Mouse (Mus musculus) spleen, postnatal 36 days (tissue): ENCODE data around the gene Trir.

Source experiments
- DNase-seq, 2 experiments: peaks; one replicate each; pipeline ENCODE4 v3.0.0; 2022; ENCODE audit warnings: low spot score in 2 of 2, mixed read lengths in 1 of 2

The Trir gene

GRCm38 (mm10) chr8:85036718-85037365 lies 10.2 kb downstream of the Trir start, which contains the start of gene Tnpo2:
Tnpo2 (plus strand) TSS chr8:85036915.
- peak; percentile 92 to 94 for DNase-seq

GRCm38 (mm10) chr8:85037366-85037680 lies 10.7 kb downstream of the Trir start:
- no peak for DNase-seq

- peak; percentile 54 to 59 for DNase-seq
Observed at GRCm38 (mm10) chr8:85037681-85038531, 11.3 kb downstream of the Trir start.

GRCm38 (mm10) chr8:85043619-85044018 lies 17.0 kb downstream of the Trir start:
- DNase-seq = no peak

- no peak for DNase-seq
Observed at GRCm38 (mm10) chr8:85057367-85057766, 30.7 kb downstream of the Trir start.

- peak; percentile 83 to 87 for DNase-seq
Observed at GRCm38 (mm10) chr8:85059879-85060616, 33.4 kb downstream of the Trir start, which contains the start of gene Fbxw9. Fbxw9 (plus strand) TSS chr8:85060055.

GRCm38 (mm10) chr8:85062603-85063002 lies 36.0 kb downstream of the Trir start:
- no peak for DNase-seq

- DNase-seq = no peak
Observed at GRCm38 (mm10) chr8:85065213-85065612, 38.6 kb downstream of the Trir start.

GRCm38 (mm10) chr8:85067155-85067554 lies 40.5 kb downstream of the Trir start:
- DNase-seq = no peak

GRCm38 (mm10) chr8:85067982-85068381 lies 41.4 kb downstream of the Trir start, which contains the start of gene Gm5741:
Gm5741 (minus strand) TSS chr8:85067982.
- no peak for DNase-seq

GRCm38 (mm10) chr8:85071041-85071440 lies 44.4 kb downstream of the Trir start:
- no peak for DNase-seq

GRCm38 (mm10) chr8:85071514-85072281 lies 45.1 kb downstream of the Trir start, which contains the start of gene Dhps:
Dhps (plus strand) TSS chr8:85071757.
- DNase-seq = peak; percentile 89 to 92

- no peak for DNase-seq
Observed at GRCm38 (mm10) chr8:85072364-85072929, 45.8 kb downstream of the Trir start.

GRCm38 (mm10) chr8:85073041-85073612 lies 46.5 kb downstream of the Trir start:
- no peak for DNase-seq

- DNase-seq = no peak
Observed at GRCm38 (mm10) chr8:85074167-85074566, 47.5 kb downstream of the Trir start.

- DNase-seq = no peak
Observed at GRCm38 (mm10) chr8:85074617-85075016, 48.0 kb downstream of the Trir start.

- DNase-seq = peak; percentile 31 to 42
Observed at GRCm38 (mm10) chr8:85076001-85076400, 49.4 kb downstream of the Trir start.

- peak; percentile 78 to 81 for DNase-seq
Observed at GRCm38 (mm10) chr8:85076993-85077392, 50.4 kb downstream of the Trir start.
